Mouse (Mus musculus): ENCODE data around the gene Cav1.

Cav1 gene

DNA sequence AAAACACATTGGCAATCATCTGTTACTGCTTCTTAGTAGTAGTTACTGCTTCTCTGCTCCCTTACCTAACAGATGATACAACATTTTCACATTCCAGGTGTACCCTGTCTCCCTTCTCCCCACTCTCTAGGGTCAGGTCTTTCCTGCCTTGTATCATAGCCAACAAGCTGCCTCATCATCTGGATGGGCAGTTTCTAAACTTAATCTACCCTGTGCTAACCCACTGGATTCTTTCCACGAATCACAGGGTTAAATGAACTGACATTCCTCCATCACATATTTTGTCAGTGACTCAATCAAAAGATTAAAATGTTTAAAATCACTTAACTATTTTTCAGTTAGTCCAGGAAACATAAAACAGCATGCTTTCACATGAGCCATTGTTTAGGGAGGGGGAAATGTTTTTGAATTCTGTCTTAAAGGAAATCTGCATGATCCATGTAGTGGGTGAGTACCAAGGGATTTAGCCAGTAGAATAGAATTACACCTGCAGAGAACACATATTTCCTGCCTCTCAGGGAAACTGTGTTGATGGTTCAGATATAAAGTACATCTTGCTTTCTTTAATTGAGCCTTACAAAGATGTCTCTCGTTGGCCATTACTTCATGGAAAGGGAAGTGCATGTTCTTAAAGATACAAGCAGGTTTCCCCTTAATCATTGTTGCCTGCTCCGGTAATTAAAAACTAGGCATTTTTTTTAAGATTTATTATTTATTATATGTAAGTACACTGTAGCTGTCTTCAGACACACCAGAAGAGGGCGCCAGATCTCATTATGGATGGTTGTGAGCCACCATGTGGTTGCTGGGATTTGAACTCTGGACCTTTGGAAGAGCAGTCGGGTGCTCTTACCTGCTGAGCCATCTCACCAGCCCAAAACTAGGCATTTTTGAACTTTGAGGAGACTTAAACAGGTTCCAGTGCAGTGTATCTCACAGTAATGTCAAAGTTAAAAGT is 8.8 kb downstream of the Cav1 start:
- in situ Hi-C loops (cut with MboI; ENCODE audit: low pct_unique_long_range_greater_than_20kb in 1 of 2, low sequenced_read_pairs in 2 of 2, unreplicated experiment in 1 of 2) = no loop called here

DNA sequence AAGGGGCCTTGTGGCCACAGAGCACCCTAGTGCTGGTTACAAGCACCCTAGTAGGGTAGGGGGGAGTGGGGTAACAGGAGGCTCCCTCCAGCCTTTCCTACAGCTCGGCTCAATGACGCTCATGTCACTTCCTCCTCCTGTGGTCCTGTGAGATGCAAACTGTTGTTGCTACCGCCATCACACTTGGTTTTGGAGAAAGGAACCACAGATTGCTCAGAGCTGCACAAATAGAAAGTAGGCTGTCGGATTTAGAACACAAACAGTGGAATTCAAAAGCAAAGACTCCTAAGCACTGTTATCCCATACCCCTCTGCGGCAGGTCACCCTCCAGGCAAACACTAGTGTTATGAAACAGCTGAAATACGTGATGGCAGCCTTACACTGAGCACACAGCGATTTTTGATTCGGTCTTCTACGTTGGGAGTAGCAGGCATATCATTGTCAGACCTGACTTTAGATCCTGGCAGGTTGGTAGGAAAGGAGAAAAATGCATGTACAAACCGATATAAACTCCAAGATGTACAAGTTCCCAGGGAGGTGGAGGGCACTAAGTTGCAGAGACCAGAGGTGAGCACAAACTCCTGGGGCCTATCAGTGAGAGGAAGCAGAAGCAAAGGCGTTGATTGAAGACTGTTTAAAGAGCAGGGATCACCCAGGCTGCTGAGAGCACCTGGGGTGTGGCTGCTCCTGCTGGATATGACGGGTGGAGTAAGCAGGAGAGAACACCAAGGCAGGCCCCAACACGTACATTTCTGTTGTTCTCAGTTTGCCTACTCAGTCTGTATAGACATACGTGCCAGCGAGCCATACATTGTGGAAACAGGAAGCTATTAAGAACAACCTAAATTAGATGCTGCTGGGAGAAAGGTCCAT is 10.4 kb downstream of the Cav1 start:
- in situ Hi-C loops (cut with MboI; ENCODE audit: low pct_unique_long_range_greater_than_20kb in 1 of 2, low sequenced_read_pairs in 2 of 2, unreplicated experiment in 1 of 2) = no loop called here

DNA sequence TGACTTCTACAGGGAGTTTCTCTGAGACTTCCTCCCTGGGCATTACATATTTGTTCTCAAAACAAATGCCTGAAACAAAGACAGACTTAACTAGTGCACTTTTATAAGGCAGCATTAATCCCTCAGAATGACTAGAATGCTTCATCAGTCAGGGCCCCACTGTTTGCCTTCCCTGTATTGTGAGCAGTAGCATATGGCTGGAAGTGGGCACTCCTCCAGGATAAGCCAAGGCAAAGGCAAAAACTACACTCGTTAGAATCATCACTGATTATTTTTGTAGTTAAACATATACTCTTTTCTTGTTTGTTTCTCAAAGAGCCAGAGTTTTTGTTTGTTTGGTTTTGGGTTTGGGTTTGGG is 11.0 kb downstream of the Cav1 start:
- in situ Hi-C loops (cut with MboI; ENCODE audit: low pct_unique_long_range_greater_than_20kb in 1 of 2, low sequenced_read_pairs in 2 of 2, unreplicated experiment in 1 of 2) = no loop called here

DNA sequence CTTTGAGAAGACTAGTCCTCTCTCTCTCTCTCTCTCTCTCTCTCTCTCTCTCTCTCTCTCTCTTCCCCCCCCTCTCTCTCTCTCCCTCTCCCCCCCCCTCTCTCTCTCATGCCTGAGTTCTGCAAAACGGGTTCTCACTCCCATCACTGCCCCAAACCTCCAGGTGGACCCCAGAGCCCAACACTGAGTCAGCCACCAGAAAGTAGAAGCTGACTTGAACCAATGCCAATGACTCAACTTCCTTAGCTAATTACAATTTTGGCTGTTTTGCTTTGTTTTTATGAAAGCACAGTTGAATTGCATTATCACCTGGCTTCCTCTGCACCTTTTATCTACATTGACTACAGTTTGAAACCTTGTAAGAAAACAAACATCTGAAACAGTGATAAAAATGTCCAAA is 11.8 kb downstream of the Cav1 start:
- in situ Hi-C loops (cut with MboI; ENCODE audit: low pct_unique_long_range_greater_than_20kb in 1 of 2, low sequenced_read_pairs in 2 of 2, unreplicated experiment in 1 of 2) = no loop called here

DNA sequence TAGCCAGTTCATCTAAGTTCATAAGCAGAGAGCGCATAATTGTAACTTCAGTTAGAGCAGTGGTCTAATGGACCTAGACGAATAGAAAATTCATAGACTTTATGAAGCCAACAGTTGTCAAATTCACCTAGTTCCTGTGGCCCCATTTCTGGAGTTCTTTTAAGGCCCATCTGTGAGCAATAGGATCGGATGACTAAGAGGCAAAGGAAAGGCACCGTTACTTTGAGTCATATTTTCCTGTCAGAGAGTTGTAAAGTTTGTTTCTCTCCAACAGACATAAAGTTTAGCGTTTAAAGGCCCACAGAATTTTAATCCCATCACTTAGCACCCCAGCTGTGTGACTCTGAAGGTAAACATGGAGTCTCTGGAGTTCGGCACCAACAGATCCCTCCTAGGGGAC is 15.8 kb downstream of the Cav1 start:
- in situ Hi-C loops (cut with MboI; ENCODE audit: low pct_unique_long_range_greater_than_20kb in 1 of 2, low sequenced_read_pairs in 2 of 2, unreplicated experiment in 1 of 2) = no loop called here

DNA sequence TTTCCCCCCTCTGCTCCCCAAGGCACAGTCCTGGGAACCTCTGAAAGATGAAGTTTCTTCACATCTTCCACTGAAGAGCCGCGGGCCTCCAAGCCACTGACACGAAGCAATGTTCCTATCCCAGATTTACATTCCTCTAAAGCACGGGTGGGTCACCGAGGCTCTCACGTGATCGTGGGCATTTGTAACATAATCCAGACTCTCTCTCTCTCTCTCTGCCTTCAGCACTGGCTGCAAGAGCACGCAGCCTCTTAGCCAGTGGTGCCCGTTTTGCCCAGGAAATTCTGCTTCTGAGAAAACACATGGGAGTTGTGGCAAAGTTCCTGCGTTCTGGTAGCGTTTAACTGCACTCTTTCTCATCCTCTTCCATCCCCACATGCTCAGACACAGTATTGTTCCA is 21.1 kb downstream of the Cav1 start:
- in situ Hi-C loops (cut with MboI; ENCODE audit: low pct_unique_long_range_greater_than_20kb in 1 of 2, low sequenced_read_pairs in 2 of 2, unreplicated experiment in 1 of 2) = no loop called here

DNA sequence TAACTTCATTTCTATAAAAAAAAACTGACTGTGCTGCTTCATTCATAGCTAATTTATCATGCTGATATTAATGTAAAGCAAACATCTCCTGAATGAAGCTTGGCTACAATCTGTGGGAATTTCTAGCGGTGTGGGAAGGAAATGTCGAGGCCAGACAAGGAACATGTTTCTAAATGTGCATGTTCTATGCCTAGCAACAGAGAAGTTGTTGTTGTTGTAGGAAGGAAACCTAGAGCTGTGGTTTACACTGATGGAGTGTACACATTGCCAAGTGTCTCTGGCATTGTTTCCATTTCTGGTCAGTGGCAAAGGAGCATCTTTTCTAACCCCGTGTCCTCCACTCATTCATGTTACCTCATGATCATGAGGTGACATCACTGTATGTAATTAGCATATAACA is 23.7 kb downstream of the Cav1 start:
- in situ Hi-C loops (cut with MboI; ENCODE audit: low pct_unique_long_range_greater_than_20kb in 1 of 2, low sequenced_read_pairs in 2 of 2, unreplicated experiment in 1 of 2) = no loop called here

DNA sequence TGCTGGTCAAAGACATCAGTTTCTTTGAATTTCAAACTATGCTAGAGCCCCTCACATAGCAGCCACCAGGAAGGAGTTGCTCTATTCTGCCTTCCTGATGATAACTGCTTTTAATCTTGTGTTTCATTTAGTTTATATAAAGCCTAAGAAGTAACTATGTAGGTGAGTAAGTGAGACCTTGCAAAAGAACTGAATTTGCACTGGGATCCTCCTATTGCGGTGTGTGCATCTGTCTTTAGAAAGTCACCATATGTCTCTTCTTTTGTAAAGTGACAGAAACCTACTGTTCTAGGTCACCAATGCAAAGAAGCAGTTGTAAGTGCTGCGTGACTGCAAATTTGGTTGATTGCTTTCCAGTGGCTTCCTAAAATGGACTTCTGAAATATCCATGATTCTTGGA is 31.6 kb downstream of the Cav1 start:
- in situ Hi-C loops (cut with MboI; ENCODE audit: low pct_unique_long_range_greater_than_20kb in 1 of 2, low sequenced_read_pairs in 2 of 2, unreplicated experiment in 1 of 2) = no loop called here

DNA sequence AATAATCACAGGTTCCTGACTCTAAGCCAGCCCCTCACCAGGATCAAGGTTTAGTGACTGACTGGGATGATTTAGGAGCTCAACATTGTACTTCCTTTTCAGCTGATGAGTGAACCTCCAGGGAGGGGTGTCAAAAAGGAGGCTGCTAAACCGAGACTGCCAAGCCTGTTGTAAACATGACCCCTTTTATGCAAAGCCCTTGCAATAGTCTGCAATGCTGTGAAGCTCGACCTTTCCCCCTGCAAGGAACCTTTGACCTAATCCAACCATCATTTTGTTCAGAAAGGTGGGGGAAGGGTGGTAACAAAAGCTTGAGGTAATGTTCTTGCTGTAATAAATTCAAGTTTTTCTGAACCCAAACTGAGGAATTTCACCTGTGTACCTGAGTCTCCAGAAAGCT is 34.3 kb downstream of the Cav1 start:
- in situ Hi-C loops (cut with MboI; ENCODE audit: low pct_unique_long_range_greater_than_20kb in 1 of 2, low sequenced_read_pairs in 2 of 2, unreplicated experiment in 1 of 2) = no loop called here

DNA sequence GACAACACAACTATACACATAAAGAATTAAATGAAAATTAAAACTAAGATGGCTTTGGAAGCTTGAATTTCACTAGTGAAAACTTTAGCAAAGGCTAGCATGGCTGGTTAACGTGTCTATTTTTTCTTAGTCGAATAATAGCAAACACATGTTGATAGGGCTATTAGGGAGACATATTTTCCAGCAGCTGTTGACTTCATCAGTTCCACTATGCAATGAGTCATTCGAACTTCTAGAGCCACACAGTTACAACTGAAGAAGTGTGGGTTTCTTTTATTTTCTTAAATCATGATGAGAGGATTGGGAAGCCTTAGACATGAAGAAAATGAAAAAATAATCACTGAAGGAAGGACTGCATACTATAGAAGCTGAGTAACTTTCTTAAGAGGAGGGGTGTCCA is 41.9 kb downstream of the Cav1 start:
- in situ Hi-C loops (cut with MboI; ENCODE audit: low pct_unique_long_range_greater_than_20kb in 1 of 2, low sequenced_read_pairs in 2 of 2, unreplicated experiment in 1 of 2) = no loop called here

DNA sequence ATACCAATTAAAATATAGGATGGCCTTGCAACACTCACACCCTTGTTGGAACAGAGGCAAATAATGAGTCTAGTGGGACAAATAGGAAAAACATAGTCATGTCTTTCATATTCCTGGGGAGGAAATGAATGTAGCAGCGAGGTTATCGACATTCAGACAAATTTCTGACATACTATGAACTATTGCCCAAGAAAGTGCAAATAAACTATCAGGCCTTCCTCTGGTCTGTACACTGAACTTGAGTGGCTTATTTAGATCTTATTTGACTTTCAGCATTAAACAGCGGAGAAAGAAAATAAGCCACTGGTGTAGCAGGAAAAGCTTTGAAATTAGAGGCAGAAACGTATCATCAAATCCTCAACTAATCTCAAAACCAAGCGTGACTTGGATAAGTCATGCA is 44.7 kb downstream of the Cav1 start:
- in situ Hi-C loops (cut with MboI; ENCODE audit: low pct_unique_long_range_greater_than_20kb in 1 of 2, low sequenced_read_pairs in 2 of 2, unreplicated experiment in 1 of 2) = loop anchor here (5.0 to 25.0 kb wide), 5 partner anchors 236 to 326 kb away; no protein-coding TSS in a partner anchor

DNA sequence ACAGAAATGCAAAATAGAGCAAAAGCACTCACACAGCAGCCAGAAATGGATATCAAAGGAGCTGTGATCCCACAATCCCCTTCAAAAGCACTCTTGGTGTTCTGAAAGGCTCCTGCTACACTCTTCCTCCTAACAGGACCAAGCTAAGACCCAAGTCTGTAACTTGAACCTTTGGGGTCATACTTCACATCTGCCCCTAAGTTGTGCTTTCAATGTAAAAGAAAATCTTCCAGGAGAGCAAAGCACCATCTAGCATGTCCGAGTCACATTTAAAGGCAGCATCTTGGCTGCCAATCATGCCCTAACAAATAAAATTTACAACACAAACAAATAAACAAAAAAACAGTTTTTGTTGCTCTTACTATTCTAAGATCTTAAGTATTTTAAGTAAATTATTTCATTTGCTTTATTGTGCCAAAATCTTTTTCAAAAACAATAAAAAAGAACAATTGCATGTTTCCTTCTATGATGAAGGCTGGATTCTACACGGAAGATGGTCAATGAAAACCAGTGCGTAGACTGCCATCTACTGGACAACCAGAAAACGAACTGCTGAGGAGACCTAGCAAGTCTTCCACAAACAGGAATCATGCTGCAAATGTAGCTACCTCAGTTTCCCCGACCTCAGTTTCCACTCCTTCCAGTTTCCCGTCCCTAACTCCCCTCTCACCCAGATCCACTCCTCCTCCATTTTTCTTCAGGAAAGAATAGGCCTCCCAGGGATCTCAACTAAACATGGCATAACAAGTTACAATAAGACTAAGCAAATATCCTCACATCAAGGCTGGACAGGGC is 53.0 kb downstream of the Cav1 start:
- in situ Hi-C loops (cut with MboI; ENCODE audit: low pct_unique_long_range_greater_than_20kb in 1 of 2, low sequenced_read_pairs in 2 of 2, unreplicated experiment in 1 of 2) = loop anchor here (10.0 to 25.0 kb wide), 4 partner anchors 228 to 334 kb away; no protein-coding TSS in a partner anchor

DNA sequence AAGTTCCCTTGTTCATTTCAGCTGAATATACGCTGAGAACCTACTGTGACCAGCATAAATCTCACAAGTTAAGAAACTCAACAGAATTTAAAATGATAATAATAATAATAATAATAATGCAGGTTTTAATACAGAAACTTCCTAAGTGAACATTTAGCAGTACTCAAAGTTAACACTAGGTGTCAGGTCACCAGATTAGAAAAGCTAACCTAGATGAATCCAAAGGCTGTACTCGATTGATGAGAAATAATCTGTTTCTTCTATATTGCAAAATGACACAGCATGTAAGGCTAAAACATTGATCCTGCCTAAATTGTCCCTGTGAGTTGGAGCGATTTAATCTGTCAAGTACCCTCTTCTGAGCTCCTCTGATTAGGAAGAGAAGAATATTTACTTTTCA is 56.6 kb downstream of the Cav1 start:
- in situ Hi-C loops (cut with MboI; ENCODE audit: low pct_unique_long_range_greater_than_20kb in 1 of 2, low sequenced_read_pairs in 2 of 2, unreplicated experiment in 1 of 2) = loop anchor here in 1 of 2 experiments (25.0 kb wide), 2 partner anchors 225 to 250 kb away; no protein-coding TSS in a partner anchor

DNA sequence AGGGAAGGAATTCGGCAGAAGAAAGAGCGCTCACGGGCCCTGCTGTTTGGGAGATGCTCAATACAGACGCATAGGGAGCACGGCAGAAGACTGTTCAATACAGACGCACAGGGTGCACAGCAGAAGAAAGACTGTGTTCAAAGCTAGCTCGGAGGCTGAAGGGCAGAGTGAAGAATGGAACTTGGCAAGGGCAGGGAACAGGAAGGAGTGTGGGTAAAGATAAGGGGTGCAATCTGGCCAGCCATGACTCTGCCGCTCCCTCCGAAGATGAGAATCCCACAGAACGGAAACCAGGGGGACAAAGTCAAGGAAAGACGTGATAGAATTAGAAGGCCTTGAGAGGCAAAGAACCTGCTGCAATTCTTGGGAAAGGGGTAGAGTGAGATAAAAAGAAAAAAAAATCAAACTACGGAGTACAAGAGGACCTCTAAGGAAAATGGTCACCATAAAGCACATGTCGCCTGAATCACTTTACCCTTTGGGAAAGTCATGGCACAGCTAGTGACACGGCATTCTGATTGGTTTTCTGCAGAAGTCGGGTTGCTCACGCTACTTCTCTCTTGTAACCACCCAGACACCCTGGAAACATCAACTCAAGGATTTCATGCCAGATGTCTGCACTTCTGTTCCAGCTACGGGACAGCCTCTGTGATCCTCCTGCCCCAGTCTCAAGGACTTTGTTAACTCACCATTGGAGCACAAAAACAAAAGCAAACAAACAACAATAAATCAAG is 57.5 kb downstream of the Cav1 start:
- in situ Hi-C loops (cut with MboI; ENCODE audit: low pct_unique_long_range_greater_than_20kb in 1 of 2, low sequenced_read_pairs in 2 of 2, unreplicated experiment in 1 of 2) = loop anchor here in 1 of 2 experiments (25.0 kb wide), 2 partner anchors 224 to 251 kb away; no protein-coding TSS in a partner anchor

DNA sequence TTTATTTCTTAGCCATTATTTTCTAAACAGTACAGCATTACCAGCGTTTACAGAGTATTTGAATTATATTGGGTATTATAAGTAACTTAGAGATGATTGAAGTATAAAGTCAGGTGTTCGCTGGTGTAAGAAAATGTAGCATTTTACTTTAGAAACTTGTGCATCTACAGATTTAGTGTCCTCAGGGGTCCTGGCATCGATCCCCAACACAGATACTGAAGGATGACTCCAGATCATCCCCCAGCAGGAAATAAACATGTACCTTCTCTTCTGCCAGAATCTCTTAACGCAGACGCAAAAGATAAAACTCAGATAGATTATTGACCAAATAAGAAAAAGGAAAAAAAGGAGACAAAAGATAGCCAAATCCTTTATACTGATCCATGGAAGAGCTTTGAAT is 68.2 kb downstream of the Cav1 start:
- in situ Hi-C loops (cut with MboI; ENCODE audit: low pct_unique_long_range_greater_than_20kb in 1 of 2, low sequenced_read_pairs in 2 of 2, unreplicated experiment in 1 of 2) = loop anchor here in 1 of 2 experiments (25.0 kb wide), 2 partner anchors 213 to 262 kb away; no protein-coding TSS in a partner anchor

DNA sequence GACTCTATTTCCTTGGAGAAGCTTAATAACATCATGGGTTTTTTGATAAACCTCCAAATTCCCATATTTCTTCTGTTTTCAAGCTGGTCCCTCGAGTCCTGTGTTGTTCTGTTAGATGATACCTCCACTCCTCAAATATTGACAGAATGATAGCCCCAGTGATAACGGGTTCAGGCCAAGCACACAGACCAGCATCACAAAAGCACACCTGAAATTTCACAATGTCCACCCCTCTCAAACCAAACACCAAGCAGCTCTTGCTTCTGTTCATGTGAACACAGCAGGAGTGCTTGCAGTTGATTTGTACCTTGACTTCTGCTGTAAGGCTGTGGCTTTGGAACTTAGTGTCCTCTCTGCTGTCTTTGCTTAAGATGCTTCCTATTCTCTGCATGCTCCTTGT is 71.2 kb downstream of the Cav1 start:
- in situ Hi-C loops (cut with MboI; ENCODE audit: low pct_unique_long_range_greater_than_20kb in 1 of 2, low sequenced_read_pairs in 2 of 2, unreplicated experiment in 1 of 2) = no loop called here

DNA sequence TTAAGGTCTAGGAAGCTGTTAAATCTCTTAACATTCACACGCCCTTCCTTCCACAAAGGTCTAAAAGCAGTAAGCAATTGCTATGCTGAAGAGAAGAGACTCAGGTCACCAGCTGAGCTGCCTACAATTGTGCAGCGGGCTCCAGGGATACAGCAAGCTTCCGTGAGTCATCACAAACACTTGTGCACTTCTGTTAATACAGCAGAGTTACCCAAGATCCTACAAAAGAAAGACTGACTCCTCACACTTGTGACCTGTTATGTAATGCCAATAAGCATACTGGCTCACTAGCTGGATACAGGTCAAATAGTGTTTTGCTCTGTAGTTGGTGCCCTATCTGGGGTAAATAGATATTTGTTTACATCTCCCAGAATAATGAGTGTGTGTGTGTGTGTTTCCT is 74.0 kb downstream of the Cav1 start:
- in situ Hi-C loops (cut with MboI; ENCODE audit: low pct_unique_long_range_greater_than_20kb in 1 of 2, low sequenced_read_pairs in 2 of 2, unreplicated experiment in 1 of 2) = no loop called here

DNA sequence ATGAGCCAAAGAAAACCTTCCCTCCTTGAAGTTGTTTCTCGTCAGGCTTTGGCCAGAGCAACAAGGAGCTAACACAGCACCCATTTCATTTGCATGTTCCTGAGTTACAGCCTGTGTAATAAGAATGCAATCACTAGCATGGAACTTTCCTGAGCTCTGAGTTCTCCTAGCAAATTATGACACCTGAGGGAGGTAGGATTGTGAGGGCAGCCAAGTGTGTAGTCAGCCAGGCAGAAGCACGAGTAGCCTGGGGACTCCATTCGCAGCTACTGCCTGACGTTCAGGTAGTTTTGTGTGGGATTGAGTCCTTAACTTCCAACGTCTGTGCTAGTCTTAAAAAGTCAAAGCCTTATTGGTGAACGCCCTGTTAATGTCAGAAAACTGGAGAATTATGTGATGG is 75.6 kb downstream of the Cav1 start:
- in situ Hi-C loops (cut with MboI; ENCODE audit: low pct_unique_long_range_greater_than_20kb in 1 of 2, low sequenced_read_pairs in 2 of 2, unreplicated experiment in 1 of 2) = no loop called here

All from mouse embryonic stem cell (cell line).